Mouse (Mus musculus) telencephalon, adult 2 months (tissue): Measurements from ENCODE around the gene Tiparp.

ENCODE experiments used
- DNase-seq: peaks from one replicate; pipeline ENCODE4 v3.0.0-alpha.2; 2011; ENCODE audit warnings: low read depth, low spot score

Tiparp gene

DNA sequence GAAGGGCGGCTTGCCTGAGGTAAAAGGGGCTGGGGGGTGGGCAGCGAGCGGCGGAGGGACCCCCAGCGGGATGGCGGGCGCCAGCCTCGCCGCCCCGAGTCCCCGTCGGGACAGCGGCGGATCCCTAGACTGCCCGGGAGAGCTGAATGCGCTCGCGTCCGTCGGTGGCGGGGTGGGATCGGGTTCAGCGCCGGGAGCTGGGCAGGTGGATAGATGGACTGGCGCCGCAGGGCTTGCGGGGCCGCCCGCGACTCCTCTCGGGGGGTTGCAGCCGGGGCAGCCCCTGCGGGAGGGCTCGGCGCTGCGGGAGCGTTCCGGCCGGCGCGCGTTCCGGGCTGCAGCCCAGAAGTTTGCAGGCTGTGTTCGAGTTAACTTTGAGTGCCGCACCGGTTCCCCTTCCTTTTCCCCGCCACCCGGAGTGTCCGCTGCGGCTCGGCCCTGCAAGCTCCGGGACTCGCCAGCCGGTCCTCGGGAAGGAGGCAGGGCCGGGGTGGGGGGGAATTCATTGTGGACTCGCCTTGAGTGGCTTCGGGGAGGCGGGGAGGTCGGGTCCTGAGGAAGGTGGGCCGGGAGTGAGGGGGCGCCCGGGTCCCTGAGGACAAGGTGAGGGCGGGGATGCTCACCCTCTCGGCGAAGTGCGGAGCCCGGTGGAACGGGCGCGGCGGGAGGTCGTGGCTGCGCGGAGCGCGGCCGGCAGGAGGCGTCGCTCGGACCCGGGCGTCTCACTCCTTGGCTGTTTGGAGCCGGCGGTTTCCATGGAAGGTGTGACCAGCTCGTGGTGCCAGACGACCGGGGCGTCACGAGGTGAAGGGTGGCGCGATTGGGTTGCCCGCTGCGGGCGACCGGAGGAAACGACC lies 632 bp downstream of the Tiparp start:
- peak; percentile 10 for DNase-seq

DNA sequence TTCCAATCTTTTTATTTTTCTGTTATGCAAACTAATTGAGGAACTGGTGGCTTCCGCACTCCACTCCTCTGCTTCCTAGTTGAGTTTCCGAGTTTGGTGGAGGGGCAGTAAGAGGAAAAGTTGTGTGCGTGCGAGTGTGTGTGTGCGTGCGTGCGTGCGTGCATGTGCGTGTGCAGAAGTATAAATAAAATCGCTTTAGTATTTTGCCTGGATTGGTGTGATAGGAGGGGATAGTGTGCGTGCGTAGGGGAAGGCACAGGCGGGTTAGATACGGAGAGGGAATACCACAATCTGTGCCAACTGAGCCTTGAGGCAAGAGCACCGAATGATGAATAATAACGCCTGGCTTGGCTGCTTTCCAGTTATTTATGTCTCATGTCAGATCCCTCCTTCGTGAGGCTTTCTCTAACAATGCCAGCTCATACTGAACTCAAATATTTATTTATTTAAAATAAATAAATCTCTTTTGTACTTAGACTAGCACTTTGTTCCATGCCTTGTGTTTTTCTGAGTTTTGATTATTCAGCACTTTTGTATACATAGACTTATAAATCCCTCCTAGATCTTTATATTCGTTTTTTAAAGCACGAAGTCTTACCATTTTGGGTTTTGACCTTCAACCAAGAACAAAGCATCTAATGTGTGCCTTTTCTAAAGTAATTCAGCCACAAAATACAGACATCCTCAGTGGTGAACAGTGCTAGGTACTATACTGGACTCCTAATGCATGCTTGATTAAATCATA lies 1.4 kb downstream of the Tiparp start:
- DNase-seq = peak; percentile 43

DNA sequence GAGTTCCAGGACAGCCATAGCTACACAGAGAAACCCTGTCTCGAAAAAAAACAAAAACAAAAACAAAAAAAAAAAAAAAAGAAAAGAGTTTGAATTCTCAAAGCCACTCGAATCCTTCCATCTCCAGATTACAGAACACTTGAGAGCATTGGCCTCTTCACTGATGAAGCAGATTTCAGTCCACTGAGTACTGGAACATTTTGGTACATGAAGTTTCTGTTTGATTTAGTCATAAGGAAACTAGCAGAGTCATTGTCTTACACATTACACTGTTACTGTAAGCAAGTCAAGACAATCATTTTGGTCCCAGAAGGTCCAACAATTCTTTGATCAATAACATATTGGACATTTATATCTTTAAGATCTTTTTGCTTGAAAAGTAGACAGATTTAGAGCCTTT lies 4.8 kb downstream of the Tiparp start:
- DNase-seq = no peak

DNA sequence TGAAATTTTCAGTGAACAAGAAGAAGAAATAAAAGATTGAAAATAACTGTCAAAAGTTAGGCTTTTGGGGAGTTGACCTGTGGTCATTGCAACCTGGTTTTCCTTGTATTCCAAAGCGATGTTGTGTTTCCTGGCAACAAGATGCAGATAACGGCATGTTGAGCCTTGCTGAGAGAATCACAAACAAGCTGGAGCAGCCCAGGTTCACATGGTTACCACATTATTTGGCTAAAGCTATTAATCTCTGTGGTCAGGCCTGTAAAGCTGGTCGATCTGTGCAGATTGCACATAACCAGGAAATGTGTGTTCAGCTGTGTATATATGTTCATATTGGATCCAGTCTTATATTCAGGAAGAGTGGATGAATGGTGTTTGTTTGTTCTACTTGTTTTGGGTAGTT lies 5.4 kb downstream of the Tiparp start:
- no peak for DNase-seq

DNA sequence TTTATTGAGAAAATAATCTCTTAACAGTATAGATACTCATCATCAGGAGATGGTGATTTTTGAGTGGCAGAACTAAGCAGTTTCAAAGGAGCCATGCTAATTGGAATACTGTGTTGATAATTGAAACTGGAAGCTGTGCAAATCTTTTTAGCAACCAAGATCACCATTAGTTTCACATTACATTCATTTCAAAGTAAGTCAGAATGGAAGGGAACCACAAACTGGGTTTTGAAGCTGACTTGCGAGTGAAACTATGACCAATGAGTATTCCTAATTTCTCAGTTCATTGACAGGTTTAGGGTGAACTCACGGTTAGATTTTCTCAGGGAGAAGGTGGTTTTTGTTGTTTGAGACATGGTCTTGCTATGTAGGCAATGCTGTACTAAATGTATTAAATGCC lies 6.3 kb downstream of the Tiparp start:
- DNase-seq = no peak

DNA sequence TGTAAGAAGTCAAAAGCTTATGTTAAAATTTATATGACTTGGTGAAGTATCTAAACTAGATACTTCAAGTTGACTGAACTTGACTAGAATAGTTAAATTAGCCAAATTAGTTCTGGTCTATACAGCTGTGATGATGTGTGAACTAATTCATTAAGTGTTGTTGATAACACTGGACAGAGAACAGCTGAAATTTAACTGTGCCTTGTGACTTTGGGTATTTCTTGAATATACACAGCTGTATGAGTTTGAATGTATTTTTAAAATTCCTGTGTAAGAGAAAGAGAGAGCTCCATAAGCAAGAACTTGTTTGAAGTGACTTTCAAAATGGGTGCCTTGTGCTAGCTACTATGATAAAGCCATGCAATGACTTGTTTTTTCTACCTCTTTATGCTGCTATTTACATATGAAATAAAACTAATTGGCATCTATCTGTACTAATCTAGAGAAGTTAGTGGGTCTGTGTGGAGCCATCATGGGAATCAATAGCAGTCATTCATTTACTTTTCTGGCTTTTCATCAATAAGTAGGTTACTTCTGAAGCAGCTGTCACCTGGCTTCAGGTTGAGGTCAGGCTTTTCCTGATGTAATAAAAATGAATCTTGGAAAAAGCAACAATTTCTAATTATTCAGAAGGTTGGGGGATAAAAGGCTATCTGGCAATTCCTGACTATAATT lies 7.0 kb downstream of the Tiparp start:
- no peak for DNase-seq

DNA sequence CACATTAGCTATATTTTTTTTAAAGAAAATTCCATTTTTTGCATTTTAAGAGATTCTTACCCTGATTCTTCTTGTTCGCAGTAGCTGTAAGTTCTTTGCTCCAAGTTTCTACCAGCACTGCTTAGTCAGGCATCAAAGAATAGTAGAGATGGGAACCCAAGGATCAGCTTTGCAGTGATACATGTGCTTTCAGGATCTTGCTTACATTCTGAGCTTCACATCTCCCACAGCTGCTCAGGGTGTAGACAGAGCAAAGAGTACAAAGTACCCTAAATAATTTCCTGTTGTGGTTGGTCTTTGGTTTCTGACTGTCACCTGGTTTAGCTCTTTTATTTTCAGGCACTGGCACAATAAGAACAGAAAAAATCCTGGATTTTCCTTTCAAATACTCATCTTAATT lies 9.1 kb downstream of the Tiparp start:
- DNase-seq = no peak

DNA sequence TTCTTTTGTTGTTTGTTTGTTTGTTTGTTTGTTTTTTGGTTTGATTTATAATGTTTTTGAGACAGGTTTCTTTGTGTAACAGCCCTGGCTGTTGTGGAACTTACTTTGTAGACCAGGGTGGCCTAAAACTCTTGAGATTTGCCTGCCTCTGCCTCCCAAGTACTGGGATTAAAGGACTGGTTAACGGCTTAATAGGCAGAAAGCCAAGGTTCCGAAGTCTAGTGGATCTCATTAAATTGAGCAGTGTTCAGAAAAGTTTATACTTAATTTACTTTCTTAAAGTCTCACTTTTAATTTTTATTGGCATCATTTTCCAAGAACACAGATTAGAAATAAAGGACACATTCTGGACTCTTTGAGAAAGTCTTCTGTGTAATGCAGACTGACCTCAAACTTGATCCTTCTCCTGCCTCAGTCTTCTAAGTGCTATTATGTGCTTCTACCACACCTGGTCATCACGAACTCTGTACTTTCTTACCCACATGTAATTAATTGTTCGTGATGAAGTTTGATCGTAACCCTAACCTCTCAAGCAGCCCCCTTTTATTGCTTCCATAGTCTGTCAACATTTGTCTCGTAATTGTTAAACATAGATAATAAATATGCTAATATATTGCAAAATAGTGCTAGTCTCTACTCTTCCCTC lies 12.8 kb downstream of the Tiparp start:
- no peak for DNase-seq

DNA sequence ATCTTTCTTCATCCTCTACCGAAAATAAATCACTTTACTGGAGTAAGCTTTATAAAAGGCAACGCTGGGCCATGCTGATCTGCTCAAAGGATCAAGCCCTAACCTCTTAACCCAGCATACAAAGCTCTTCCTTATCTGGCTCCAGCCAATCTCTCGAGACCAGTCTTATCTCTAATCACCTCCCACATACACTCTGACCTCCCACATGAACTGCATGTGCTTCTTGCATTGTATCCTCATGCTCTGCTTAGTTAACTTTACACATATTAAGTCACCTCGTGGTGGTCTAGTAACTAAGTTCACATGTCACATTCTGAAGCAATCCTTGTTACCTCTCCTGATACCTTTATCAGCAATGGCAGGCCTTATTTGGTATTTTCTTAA lies 13.3 kb downstream of the Tiparp start:
- no peak for DNase-seq

DNA sequence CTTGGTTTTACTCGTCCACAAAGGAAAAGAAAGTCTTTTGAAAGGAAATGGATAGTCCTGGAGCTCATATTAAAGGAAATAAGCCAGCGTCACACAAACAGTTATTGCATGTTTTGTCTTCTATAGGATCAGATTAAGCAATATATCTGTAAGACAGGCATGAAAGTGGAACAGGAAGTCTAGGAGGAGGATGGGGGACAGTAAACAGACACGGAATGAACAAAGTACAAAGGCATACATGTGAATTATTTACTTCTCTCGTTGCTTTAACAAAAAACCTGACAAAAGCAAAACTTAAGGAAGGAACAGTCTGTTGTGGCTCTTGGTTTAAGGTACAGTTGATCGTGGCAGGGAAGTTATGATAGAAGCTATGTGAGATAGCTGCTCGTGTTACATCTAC lies 21.6 kb downstream of the Tiparp start:
- no peak for DNase-seq

DNA sequence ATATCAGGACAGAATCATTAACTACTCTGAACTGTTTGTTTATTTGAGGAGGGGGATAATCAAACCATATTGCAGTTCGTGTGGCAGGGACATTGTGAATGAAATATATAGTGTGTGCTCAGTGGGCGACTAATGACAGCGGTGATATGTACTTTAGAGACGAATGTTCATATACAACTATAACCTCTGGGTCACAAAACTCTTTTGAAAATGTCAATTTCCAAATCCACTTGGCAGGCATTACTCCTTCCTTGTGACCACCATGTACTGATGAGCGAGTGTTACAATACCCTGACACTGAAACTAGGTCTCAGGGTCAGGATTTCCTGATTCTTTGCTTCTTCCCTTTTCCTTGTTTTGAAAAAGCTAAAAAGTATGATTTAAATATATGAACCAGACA lies 22.9 kb downstream of the Tiparp start:
- DNase-seq = no peak

DNA sequence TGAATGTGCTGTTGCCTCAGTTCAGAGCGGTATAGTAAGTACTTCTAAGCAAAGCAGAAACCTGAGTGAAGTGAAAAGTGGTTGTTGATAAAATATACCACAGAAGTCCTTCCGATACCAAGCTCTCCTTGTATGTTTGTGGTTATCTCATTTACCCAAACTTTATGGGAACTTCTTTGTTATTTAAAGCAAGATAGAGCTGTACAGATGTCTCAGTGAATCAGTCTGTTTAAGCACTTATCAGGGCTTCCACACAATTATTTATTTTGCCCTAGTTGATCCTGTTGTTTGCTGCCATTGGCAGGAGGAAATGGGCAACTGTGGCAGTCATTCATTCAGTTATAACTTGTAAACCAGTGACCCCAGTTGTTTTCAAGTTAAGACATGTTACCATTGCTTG lies 26.4 kb downstream of the Tiparp start:
- no peak for DNase-seq

DNA sequence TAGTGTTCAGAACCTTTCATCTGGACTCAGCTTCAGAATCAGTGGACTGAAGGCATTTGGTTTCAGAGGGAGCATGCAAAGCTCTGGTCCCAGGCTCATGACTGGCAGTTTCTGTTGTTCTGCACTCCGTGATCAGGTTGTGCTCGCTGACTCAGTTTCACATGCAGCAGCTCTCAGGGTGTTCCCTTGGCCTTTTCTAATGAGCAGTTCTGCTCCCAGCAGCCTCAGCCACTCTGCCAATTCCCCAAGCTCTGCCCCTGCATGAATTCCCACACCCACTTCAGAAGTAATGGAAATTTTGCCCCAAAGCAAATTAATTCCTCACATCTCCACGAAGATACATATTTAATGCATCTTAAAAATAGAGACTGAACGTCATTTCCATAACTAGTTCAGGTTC lies 30.5 kb downstream of the Tiparp start:
- DNase-seq = peak; percentile 21

DNA sequence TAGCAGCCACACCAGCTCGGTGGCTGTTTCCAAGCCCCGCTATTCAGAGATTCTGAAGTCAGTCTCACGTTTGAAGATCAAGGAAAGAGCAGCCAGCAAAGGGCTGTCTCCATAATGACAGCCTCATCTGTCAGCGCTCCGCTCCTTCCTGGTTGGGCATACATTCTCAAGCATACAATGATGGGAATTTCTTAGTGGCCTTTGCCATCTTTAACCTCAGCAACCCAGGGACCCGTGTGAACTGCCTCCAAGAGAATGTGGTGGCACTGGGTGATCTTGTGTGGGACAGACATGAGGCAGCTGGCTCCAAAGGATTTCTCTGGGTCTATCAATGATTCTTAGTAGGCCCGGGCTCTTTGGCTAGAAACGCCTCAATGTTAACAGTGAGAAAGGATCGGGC lies 34.0 kb downstream of the Tiparp start:
- DNase-seq = no peak

DNA sequence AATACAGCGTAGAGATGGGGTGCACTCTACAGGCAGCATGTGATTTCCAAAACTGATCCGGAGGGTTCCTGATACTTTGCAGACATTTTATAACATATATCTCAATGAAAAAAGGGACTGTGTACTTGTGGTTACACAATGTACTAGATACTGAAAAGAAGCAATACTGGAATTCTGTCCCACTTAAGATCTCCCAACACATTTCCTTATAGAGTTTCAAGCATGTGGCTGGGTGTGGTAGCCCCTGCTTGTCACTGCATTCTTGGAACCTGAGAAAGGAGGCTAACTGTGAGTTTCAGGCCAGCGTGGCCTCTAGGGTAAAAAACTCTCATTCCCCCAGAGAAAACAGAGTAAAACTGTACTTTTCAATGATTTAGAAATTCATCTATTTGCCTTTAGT lies 34.5 kb downstream of the Tiparp start:
- no peak for DNase-seq

DNA sequence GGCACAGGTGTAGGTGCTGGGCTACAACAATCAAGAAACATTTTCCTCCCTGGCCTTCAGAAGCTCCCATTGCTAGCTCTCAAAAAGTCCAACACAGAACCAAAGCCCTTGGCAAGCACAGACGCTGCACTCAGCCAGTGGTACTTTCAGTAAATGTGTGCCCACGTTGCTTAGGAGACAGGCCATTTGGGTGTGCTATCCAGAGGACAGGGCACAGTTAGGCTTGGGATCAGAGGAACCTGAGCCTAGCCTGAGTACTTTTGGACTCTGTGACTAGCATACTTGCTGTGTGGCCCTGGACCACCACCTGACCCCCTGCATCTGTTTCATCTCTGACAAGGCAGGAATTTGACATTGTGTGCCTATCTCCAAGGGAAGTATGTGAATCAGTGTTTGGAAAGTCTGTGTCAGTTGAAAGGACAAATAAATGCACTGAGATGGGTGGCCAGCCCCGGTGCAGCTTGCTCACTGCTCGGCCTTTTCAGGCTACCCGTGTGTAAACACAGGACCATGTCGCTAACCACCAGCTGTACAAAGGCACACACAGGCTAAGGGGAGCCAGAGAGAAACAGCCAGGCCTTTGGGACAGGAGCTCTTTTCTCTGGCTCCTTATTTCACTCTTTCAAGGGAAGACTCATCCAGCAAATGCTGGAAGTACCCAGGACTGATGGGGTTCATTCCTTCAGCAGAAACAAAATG lies 35.9 kb downstream of the Tiparp start:
- no peak for DNase-seq

DNA sequence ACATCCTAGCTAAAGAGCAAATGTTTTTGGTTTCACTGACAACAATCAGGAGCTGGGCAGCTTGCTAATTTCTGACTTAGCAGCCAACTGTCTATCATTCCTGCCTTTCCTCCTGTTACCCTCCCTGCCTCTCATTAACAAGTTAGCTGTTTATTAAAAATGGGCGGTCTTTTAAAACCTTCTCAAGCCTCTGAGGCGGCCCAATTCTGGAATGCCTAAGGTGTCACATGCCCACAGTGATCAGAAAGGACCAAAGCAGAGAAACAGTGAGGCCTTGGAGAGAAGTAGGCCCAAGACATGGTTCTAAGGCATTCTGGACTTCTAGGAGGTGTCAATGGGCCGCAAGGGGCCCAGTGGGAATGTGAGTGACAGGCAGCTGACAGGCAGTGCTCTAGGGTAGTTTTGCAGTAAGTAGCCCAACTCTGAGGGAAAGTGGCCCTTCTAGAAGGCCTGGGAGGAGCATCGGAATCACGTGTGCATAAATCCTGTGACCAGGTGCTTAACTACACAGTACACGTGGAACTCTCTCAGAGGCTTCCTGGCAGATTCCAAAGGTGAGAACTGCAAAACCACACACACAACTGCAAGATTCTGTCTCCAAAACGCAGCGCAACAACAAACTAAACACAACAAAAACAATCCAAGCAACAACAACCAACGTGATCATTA lies 37.6 kb downstream of the Tiparp start:
- no peak for DNase-seq

DNA sequence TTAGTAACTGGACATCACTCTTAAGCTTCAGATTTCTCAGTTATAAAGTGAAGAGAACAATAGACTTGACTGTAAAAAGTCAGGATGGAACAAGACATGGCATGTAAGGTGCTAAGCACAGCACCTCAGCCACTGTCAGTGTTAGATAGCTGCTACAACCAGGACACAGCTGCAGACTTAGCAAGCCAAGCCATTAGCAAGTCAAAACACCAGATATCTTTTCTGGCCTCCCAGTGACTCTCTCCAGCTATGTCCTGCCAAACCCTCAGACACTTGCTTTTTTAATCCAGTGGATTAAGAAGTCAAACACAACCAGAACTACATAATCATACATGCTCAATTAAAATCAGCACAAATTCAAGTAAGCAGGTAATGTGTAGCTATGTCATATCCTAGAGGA lies 41.7 kb downstream of the Tiparp start:
- no peak for DNase-seq

DNA sequence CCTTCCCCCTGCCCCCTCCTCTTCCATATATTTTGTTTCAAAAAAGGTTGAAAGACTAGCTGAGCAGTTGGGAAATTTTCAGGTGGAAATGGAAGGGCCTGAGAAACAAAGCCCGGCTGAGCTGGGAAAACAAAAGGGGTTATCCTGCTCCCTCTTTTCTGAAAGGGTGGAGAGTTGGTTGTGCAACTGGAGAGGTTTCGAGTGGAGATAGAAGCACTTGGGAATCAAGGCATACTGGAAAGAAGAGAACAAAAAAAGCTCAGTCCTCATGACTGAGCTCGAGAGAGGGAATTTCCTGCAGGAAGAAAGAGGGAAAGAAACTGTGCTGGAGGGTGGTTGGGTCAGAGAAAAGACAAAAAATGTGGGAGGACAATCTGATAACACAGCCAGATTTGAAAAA lies 45.3 kb downstream of the Tiparp start:
- no peak for DNase-seq

DNA sequence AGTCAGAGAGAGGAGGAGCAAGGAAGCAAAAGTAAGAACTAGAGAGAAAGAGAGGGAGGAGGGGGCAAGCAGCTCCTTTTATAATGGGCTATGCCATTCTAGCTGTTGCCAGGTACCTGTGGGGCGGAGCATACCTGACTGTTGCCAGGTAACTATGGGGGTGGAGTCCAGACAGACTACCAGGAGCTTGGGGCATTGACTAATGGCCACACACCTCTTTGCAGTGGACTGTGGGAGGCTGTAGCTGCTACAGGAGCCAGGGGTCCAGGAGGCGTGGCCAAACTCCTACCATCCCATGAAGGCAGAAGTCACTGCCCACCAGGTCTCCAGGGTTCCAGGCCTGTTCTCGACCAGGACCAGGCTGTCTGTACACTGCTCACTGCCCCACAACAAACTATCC lies 49.4 kb downstream of the Tiparp start:
- DNase-seq = no peak
